Mouse (Mus musculus): Measurements from ENCODE around the gene Dhrs7b. TPM values are rescaled to one million over a fixed set of nuclear protein-coding genes. Genes with fewer than 3 reads are reported as not detected.

The Dhrs7b gene
- 32.7 and 32.9 TPM in 2 replicates for polyA plus RNA-seq (2014; fragmentation: Nextera tagmentation; extraction: Ambion mirVana)

GRCm38 (mm10) chr11:60830433-60831052, at the start of gene Dhrs7b:
Gene Dhrs7b, plus strand, starts transcription at chr11:60830631.
- peak within 1 kb of the TSS; percentile 78 for H3K9ac ChIP-seq (ENCODE audit: low read depth, low read length)
- H3K4me3 ChIP-seq (ENCODE audit: low read depth, low read length), result peak within 1 kb of the TSS; percentile 70
- peak; percentile 99 for DNase-seq (ENCODE audit: low spot score)
- H3K36me3 ChIP-seq (ENCODE audit: control insufficient read depth, insufficient read depth, low read length), result no peaks in the 10 kb centered on the region
- H3K9me3 ChIP-seq (ENCODE audit: control insufficient read depth, low read length), result no peaks in the 10 kb centered on the region
- H3K27ac ChIP-seq (replicated peaks; ENCODE audit: low read depth, low read length), result peak within 1 kb of the TSS; percentile 80
- ATAC-seq (ENCODE audit: low read depth), result peak; percentile 99
- H3K27me3 ChIP-seq (replicated peaks; ENCODE audit: control insufficient read depth, insufficient read depth, low read length), result no peaks in the 10 kb centered on the region
- H3K4me2 ChIP-seq (ENCODE audit: low read depth, low read length), result peak within 1 kb of the TSS; percentile 74
- under 1% methylated on average over 34 of the region's 34 CpGs for WGBS
- H3K4me1 ChIP-seq (ENCODE audit: control insufficient read depth, insufficient read depth, low read length), result peaks cover 5% of the 10 kb centered on the region; the same call in 1 of the 2 replicates

- Histone ChIP-seq H3K27me3 (replicated peaks; ENCODE audit: control insufficient read depth, insufficient read depth, low read length) (no peaks in the 10 kb centered on the region), H3K4me3 (ENCODE audit: low read depth, low read length) (no peak overlapping the region), H3K4me1 (ENCODE audit: control insufficient read depth, insufficient read depth, low read length) (peaks cover 31% of the 10 kb centered on the region), H3K4me2 (ENCODE audit: low read depth, low read length) (no peak overlapping the region), H3K27ac (replicated peaks; ENCODE audit: low read depth, low read length) (no peak overlapping the region), H3K9ac (ENCODE audit: low read depth, low read length) (no peak overlapping the region), H3K36me3 (ENCODE audit: control insufficient read depth, insufficient read depth, low read length) (peaks cover 69% of the 10 kb centered on the region), H3K9me3 (ENCODE audit: control insufficient read depth, low read length) (no peaks in the 10 kb centered on the region)
- peak; percentile 53; the same call in 1 of the 2 replicates for ATAC-seq (ENCODE audit: low read depth)
- DNase-seq (ENCODE audit: low spot score), result no peak
- 87% methylated on average over 8 of the region's 8 CpGs for WGBS
Measured at GRCm38 (mm10) chr11:60784179-60784922, 46.1 kb upstream of the Dhrs7b start.

GRCm38 (mm10) chr11:60787595-60787994, 42.8 kb upstream of the Dhrs7b start:
- Histone ChIP-seq H3K27ac (replicated peaks; ENCODE audit: low read depth, low read length) (no peak overlapping the region), H3K4me1 (ENCODE audit: control insufficient read depth, insufficient read depth, low read length) (no peaks in the 10 kb centered on the region), H3K9me3 (ENCODE audit: control insufficient read depth, low read length) (no peaks in the 10 kb centered on the region), H3K27me3 (replicated peaks; ENCODE audit: control insufficient read depth, insufficient read depth, low read length) (no peaks in the 10 kb centered on the region), H3K36me3 (ENCODE audit: control insufficient read depth, insufficient read depth, low read length) (peaks cover 67% of the 10 kb centered on the region), H3K4me3 (ENCODE audit: low read depth, low read length) (no peak overlapping the region), H3K4me2 (ENCODE audit: low read depth, low read length) (no peak overlapping the region), H3K9ac (ENCODE audit: low read depth, low read length) (no peak overlapping the region)
- peak; percentile 18 for DNase-seq (ENCODE audit: low spot score)
- ATAC-seq (ENCODE audit: low read depth), result 0 out of 2 replicates have a peak, but pooled peaks have one; percentile 12
- WGBS, result 66% methylated on average over 1 of the region's 1 CpGs

GRCm38 (mm10) chr11:60790472-60790871, 40.0 kb upstream of the Dhrs7b start:
- H3K9me3 ChIP-seq (ENCODE audit: control insufficient read depth, low read length), result no peaks in the 10 kb centered on the region
- no peak overlapping the region for H3K4me2 ChIP-seq (ENCODE audit: low read depth, low read length)
- no peak overlapping the region for H3K9ac ChIP-seq (ENCODE audit: low read depth, low read length)
- no peaks in the 10 kb centered on the region for H3K4me1 ChIP-seq (ENCODE audit: control insufficient read depth, insufficient read depth, low read length)
- no peak for DNase-seq (ENCODE audit: low spot score)
- no peak overlapping the region for H3K27ac ChIP-seq (replicated peaks; ENCODE audit: low read depth, low read length)
- H3K4me3 ChIP-seq (ENCODE audit: low read depth, low read length), result no peak overlapping the region
- H3K27me3 ChIP-seq (replicated peaks; ENCODE audit: control insufficient read depth, insufficient read depth, low read length), result no peaks in the 10 kb centered on the region
- H3K36me3 ChIP-seq (ENCODE audit: control insufficient read depth, insufficient read depth, low read length), result peaks cover 55% of the 10 kb centered on the region
- 43% methylated on average over 2 of the region's 2 CpGs for WGBS
- no peak for ATAC-seq (ENCODE audit: low read depth)

- H3K9ac ChIP-seq (ENCODE audit: low read depth, low read length), result no peak overlapping the region
- H3K4me2 ChIP-seq (ENCODE audit: low read depth, low read length), result no peak overlapping the region
- no peaks in the 10 kb centered on the region for H3K27me3 ChIP-seq (replicated peaks; ENCODE audit: control insufficient read depth, insufficient read depth, low read length)
- ATAC-seq (ENCODE audit: low read depth) (no peak), DNase-seq (ENCODE audit: low spot score) (no peak)
- no peak overlapping the region for H3K27ac ChIP-seq (replicated peaks; ENCODE audit: low read depth, low read length)
- no peaks in the 10 kb centered on the region for H3K9me3 ChIP-seq (ENCODE audit: control insufficient read depth, low read length)
- WGBS, result 91% methylated on average over 11 of the region's 11 CpGs
- no peak overlapping the region for H3K4me3 ChIP-seq (ENCODE audit: low read depth, low read length)
- H3K4me1 ChIP-seq (ENCODE audit: control insufficient read depth, insufficient read depth, low read length), result no peaks in the 10 kb centered on the region
- H3K36me3 ChIP-seq (ENCODE audit: control insufficient read depth, insufficient read depth, low read length), result peaks cover 45% of the 10 kb centered on the region; the same call in 1 of the 2 replicates
Measured at GRCm38 (mm10) chr11:60796342-60796741, 34.1 kb upstream of the Dhrs7b start.

- WGBS, result 84% methylated on average over 4 of the region's 4 CpGs
- H3K4me1 ChIP-seq (ENCODE audit: control insufficient read depth, insufficient read depth, low read length), result no peaks in the 10 kb centered on the region
- peaks cover 34% of the 10 kb centered on the region; the same call in 1 of the 2 replicates for H3K36me3 ChIP-seq (ENCODE audit: control insufficient read depth, insufficient read depth, low read length)
- H3K27ac ChIP-seq (replicated peaks; ENCODE audit: low read depth, low read length), result no peak overlapping the region
- H3K27me3 ChIP-seq (replicated peaks; ENCODE audit: control insufficient read depth, insufficient read depth, low read length), result no peaks in the 10 kb centered on the region
- DNase-seq (ENCODE audit: low spot score) (no peak), ATAC-seq (ENCODE audit: low read depth) (no peak)
- no peaks in the 10 kb centered on the region for H3K9me3 ChIP-seq (ENCODE audit: control insufficient read depth, low read length)
- no peak overlapping the region for H3K4me2 ChIP-seq (ENCODE audit: low read depth, low read length)
- no peak overlapping the region for H3K4me3 ChIP-seq (ENCODE audit: low read depth, low read length)
- no peak overlapping the region for H3K9ac ChIP-seq (ENCODE audit: low read depth, low read length)
Measured at GRCm38 (mm10) chr11:60799977-60800376, 30.5 kb upstream of the Dhrs7b start.

GRCm38 (mm10) chr11:60800892-60801291, 29.5 kb upstream of the Dhrs7b start:
- no peaks in the 10 kb centered on the region for H3K4me1 ChIP-seq (ENCODE audit: control insufficient read depth, insufficient read depth, low read length)
- WGBS, result 83% methylated on average over 1 of the region's 1 CpGs
- H3K36me3 ChIP-seq (ENCODE audit: control insufficient read depth, insufficient read depth, low read length), result peaks cover 34% of the 10 kb centered on the region; the same call in 1 of the 2 replicates

GRCm38 (mm10) chr11:60808286-60809070, 22.0 kb upstream of the Dhrs7b start:
- Histone ChIP-seq H3K36me3 (ENCODE audit: control insufficient read depth, insufficient read depth, low read length) (no peaks in the 10 kb centered on the region; the same call in 1 of the 2 replicates), H3K9me3 (ENCODE audit: control insufficient read depth, low read length) (no peaks in the 10 kb centered on the region), H3K9ac (ENCODE audit: low read depth, low read length) (no peak overlapping the region), H3K4me3 (ENCODE audit: low read depth, low read length) (no peak overlapping the region), H3K4me2 (ENCODE audit: low read depth, low read length) (no peak overlapping the region), H3K4me1 (ENCODE audit: control insufficient read depth, insufficient read depth, low read length) (peaks cover 19% of the 10 kb centered on the region), H3K27me3 (replicated peaks; ENCODE audit: control insufficient read depth, insufficient read depth, low read length) (no peaks in the 10 kb centered on the region), H3K27ac (replicated peaks; ENCODE audit: low read depth, low read length) (no peak overlapping the region)
- ATAC-seq (ENCODE audit: low read depth), result no peak
- peak; percentile 77 for DNase-seq (ENCODE audit: low spot score)
- 76% methylated on average over 4 of the region's 4 CpGs for WGBS

More at GRCm38 (mm10) chr11:60800892-60801291, 29.5 kb upstream of the Dhrs7b start:
- Histone ChIP-seq H3K27ac (replicated peaks; ENCODE audit: low read depth, low read length) (no peak overlapping the region), H3K9ac (ENCODE audit: low read depth, low read length) (no peak overlapping the region), H3K9me3 (ENCODE audit: control insufficient read depth, low read length) (no peaks in the 10 kb centered on the region), H3K27me3 (replicated peaks; ENCODE audit: control insufficient read depth, insufficient read depth, low read length) (no peaks in the 10 kb centered on the region), H3K4me2 (ENCODE audit: low read depth, low read length) (no peak overlapping the region), H3K4me3 (ENCODE audit: low read depth, low read length) (no peak overlapping the region)
- DNase-seq (ENCODE audit: low spot score) (no peak), ATAC-seq (ENCODE audit: low read depth) (no peak)

All from embryonic facial prominence, embryonic 14.5 days (tissue).